9 mouse cellular contexts compared by ENCODE assay signal in genomic region chr8:84068316-84069035, GRCm38 (mm10). TPM values are rescaled to one million over a fixed set of nuclear protein-coding genes. Genes with fewer than 3 reads are reported as not detected.
DNase-seq lines count a peak whose midpoint lies in the region; ATAC-seq and TF ChIP-seq lines count a peak whose summit lies in the region.
"Had no signal": no experiment of that assay in that cellular context is flagged by ENCODE, and none has a peak within 500 bp of the region (broad histone marks: within the 10 kb centered on the region; RNA-seq: fewer than 3 reads in every experiment).

No protein-coding gene starts in this region.

- no peak overlapping the region for H3K4me3 ChIP-seq in heart, postnatal 0 days (ENCODE audit: low read depth, low read length)
- H3K4me3 ChIP-seq in CH12.LX (replicated peaks in 1 of 3; ENCODE audit: low read depth in 2 of 3, low read length in 2 of 3, poor library complexity in 1 of 3): no peak overlapping the region
- H3K4me3 ChIP-seq in liver, embryonic 15.5 days (replicated peaks): no peak overlapping the region

- no peak for TF ChIP-seq POLR2A in CH12.LX (IDR thresholded peaks at IDR 0.05; ENCODE audit: low read depth, low read length)

- no peaks in the 10 kb centered on the region for H3K36me3 ChIP-seq in heart, postnatal 0 days (replicated peaks; ENCODE audit: control insufficient read depth, insufficient read depth, low read length)
- peaks cover 0 to 26% of the 10 kb centered on the region in 2 experiments for H3K36me3 ChIP-seq in CH12.LX (replicated peaks in 1 of 2; ENCODE audit: control insufficient read depth in 1 of 2, insufficient read depth in 1 of 2, low read length in 1 of 2)
- no peaks in the 10 kb centered on the region for H3K36me3 ChIP-seq in liver, embryonic 15.5 days (replicated peaks)

- H3K79me2 ChIP-seq in CH12.LX (replicated peaks; ENCODE audit: control insufficient read depth, extremely low read depth, insufficient read depth, poor library complexity, severe bottlenecking): peaks cover 14% of the 10 kb centered on the region; the same call in 1 of the 2 replicates

- H3K9ac ChIP-seq in heart, postnatal 0 days (replicated peaks; ENCODE audit: low read depth, low read length): no peak overlapping the region
- no peak overlapping the region for H3K9ac ChIP-seq in CH12.LX (ENCODE audit: insufficient read depth, low read depth)
- no peak overlapping the region for H3K9ac ChIP-seq in liver, embryonic 15.5 days

- peaks cover 44% of the 10 kb centered on the region for H3K4me1 ChIP-seq in heart, postnatal 0 days (ENCODE audit: control insufficient read depth, insufficient read depth)
- peaks cover 23 to 64% of the 10 kb centered on the region in 2 experiments for H3K4me1 ChIP-seq in CH12.LX (ENCODE audit: control insufficient read depth in 1 of 2, insufficient read depth in 2 of 2)
- peaks cover 72% of the 10 kb centered on the region for H3K4me1 ChIP-seq in liver, embryonic 15.5 days (replicated peaks)

- no peak for TF ChIP-seq EP300 in heart, postnatal 0 days (IDR thresholded peaks at IDR 0.05; ENCODE audit: low read depth)
- no peak for TF ChIP-seq EP300 in CH12.LX (IDR thresholded peaks at IDR 0.05; ENCODE audit: low read length)

- WGBS in heart, postnatal 0 days: 44% methylated on average over 12 of the region's 12 CpGs
- 39% methylated on average over 12 of the region's 12 CpGs for WGBS in liver, embryonic 15.5 days (ENCODE audit: insufficient replicate concordance)

- peak overlapping the region; percentile 21; the same call in 1 of the 2 replicates for H3K4me2 ChIP-seq in heart, postnatal 0 days (ENCODE audit: low read depth, low read length)
- H3K4me2 ChIP-seq in CH12.LX (ENCODE audit: insufficient read depth, low read depth, poor library complexity, severe bottlenecking): peak overlapping the region; percentile 81
- H3K4me2 ChIP-seq in liver, embryonic 15.5 days: 0 out of 2 replicates have a peak overlapping the region, but pooled peaks have one; percentile 92

- no peak for TF ChIP-seq RAD21 in CH12.LX (IDR thresholded peaks at IDR 0.05; ENCODE audit: low read depth, low read length)

- dilution Hi-C loops in CH12.LX (cut with MboI; ENCODE audit: extremely low pct_ligation_motif_present, extremely low pct_unique_long_range_greater_than_20kb, low sequenced_read_pairs): no loop called here

- in situ Hi-C loops in CH12.LX (cut with MboI; ENCODE audit: low pct_ligation_motif_present, low pct_unique_long_range_greater_than_20kb, low sequenced_read_pairs): no loop called here

- intact Hi-C loops in heart, postnatal 25 days (cut with DNase I): loop anchor here (5.0 kb wide), 1 partner anchor 79 kb away; the partner anchor contains the start of genes 4930432K21Rik and Cc2d1a
- intact Hi-C loops in gastrocnemius, postnatal 36 days (cut with DNase I): no loop called here

- TF ChIP-seq CTCF in heart, postnatal 0 days (IDR thresholded peaks at IDR 0.05; ENCODE audit: low read depth): no peak
- TF ChIP-seq CTCF in CH12.LX (conservative IDR thresholded peaks at IDR 0.05 in 1 of 2, IDR thresholded peaks at IDR 0.05 in 1 of 2; ENCODE audit: low read depth in 2 of 2, low read length in 2 of 2): no peak

- no peaks in the 10 kb centered on the region for H3K27me3 ChIP-seq in heart, postnatal 0 days (ENCODE audit: control insufficient read depth, insufficient read depth, low read length)
- H3K27me3 ChIP-seq in CH12.LX (replicated peaks): no peaks in the 10 kb centered on the region
- H3K27me3 ChIP-seq in liver, embryonic 15.5 days: no peaks in the 10 kb centered on the region

- H3K9me3 ChIP-seq in heart, postnatal 0 days (replicated peaks; ENCODE audit: control insufficient read depth, low read length): no peaks in the 10 kb centered on the region
- no peaks in the 10 kb centered on the region for H3K9me3 ChIP-seq in CH12.LX (replicated peaks; ENCODE audit: low read length)
- H3K9me3 ChIP-seq in liver, embryonic 15.5 days (replicated peaks): no peaks in the 10 kb centered on the region

- DNase-seq in heart, postnatal 0 days (ENCODE audit: low spot score): no peak
- DNase-seq in heart, postnatal 25 days (ENCODE audit: low spot score): no peak
- DNase-seq in CH12.LX (ENCODE audit: extremely low read depth): no peak
- DNase-seq in adrenal gland, postnatal 36 days: peak; percentile 37 to 64
- no peak for DNase-seq in gastrocnemius, postnatal 36 days

- ATAC-seq in heart, postnatal 0 days (ENCODE audit: insufficient read depth, low read depth): no peak
- no peak for ATAC-seq in liver, embryonic 15.5 days (ENCODE audit: insufficient read depth)
- ATAC-seq in erythroid progenitor cell, adult 5-6 weeks (replicated peaks; ENCODE audit: low FRiP score, poor library complexity, severe bottlenecking): no peak
- ATAC-seq in megakaryocyte progenitor cell, adult 5-6 weeks (replicated peaks; ENCODE audit: poor library complexity): no peak

- H3K27ac ChIP-seq in heart, postnatal 0 days (ENCODE audit: low read depth): peak overlapping the region; percentile 23
- H3K27ac ChIP-seq in CH12.LX (ENCODE audit: insufficient read depth, low read depth): no peak overlapping the region
- 0 out of 2 replicates have a peak overlapping the region, but pooled peaks have one; percentile 25 for H3K27ac ChIP-seq in liver, embryonic 15.5 days (replicated peaks)

RNA-seq across cellular contexts. Expression of gene Rfx1, which starts 1.8 kb away (rescaled TPM):
- total RNA-seq in heart, postnatal 0 days (2014; rRNA removed; ENCODE audit: low replicate concordance): 11.7 and 15.3 TPM in 2 replicates
- polyA plus RNA-seq in heart, postnatal 0 days (2015; fragmentation: Nextera tagmentation; extraction: Ambion mirVana): 2.3 and 2.4 TPM in 2 replicates
- 1 to 10 TPM; 8.5 to 9.7 TPM for total RNA-seq in heart, postnatal 25 days (2021)
- total RNA-seq in CH12.LX (2012; rRNA removed) (9.9 and 10.8 TPM in 2 replicates), CH12.LX (2014; rRNA removed) (3.2 and 3.5 TPM in 2 replicates)
- polyA plus RNA-seq in CH12.LX (2012; ENCODE audit: insufficient read length, low read depth): 10.7 and 13.1 TPM in 2 replicates
- 10 to 100 TPM; 13.2 to 19.9 TPM for total RNA-seq in adrenal gland, postnatal 36 days (2021)
- polyA plus RNA-seq in liver, embryonic 15.5 days (2015; fragmentation: Nextera tagmentation; extraction: Ambion mirVana): 2.4 and 2.9 TPM in 2 replicates
- total RNA-seq in erythroid progenitor cell, adult 5-6 weeks (2015; ENCODE audit: low replicate concordance): 7.2 and 14.7 TPM in 2 replicates
- total RNA-seq in erythroid progenitor cell, adult 5-6 weeks (2017; ENCODE audit: low replicate concordance): 2.5 and 8.5 TPM in 2 replicates
- 7.9 and 9.5 TPM in 2 replicates for total RNA-seq in megakaryocyte progenitor cell, adult 5-6 weeks (2015)
- total RNA-seq in megakaryocyte progenitor cell, adult 5-6 weeks (2017): 2.5 and 3.2 TPM in 2 replicates
- total RNA-seq in gastrocnemius, postnatal 36 days (2021): 1 to 10 TPM; 4.7 TPM

RNA-seq across cellular contexts. Expression of gene Gm10643, which starts 3.5 kb away (rescaled TPM):
- 1.3 and 3.8 TPM in 2 replicates for total RNA-seq in heart, postnatal 0 days (2014; rRNA removed; ENCODE audit: low replicate concordance)
- polyA plus RNA-seq in heart, postnatal 0 days (2015; fragmentation: Nextera tagmentation; extraction: Ambion mirVana): 1.0 and 1.7 TPM in 2 replicates
- 1 to 10 TPM; 3.2 to 3.3 TPM for total RNA-seq in heart, postnatal 25 days (2021)
- total RNA-seq in CH12.LX (2012; rRNA removed) (0.55 and 0.76 TPM in 2 replicates), CH12.LX (2014; rRNA removed) (0.39 and 0.42 TPM in 2 replicates)
- 0.14 TPM in 1 of 2 replicates, not detected in the other for polyA plus RNA-seq in CH12.LX (2012; ENCODE audit: insufficient read length, low read depth)
- total RNA-seq in adrenal gland, postnatal 36 days (2021): 1 to 10 TPM; 3.1 to 3.2 TPM
- 0.24 and 0.30 TPM in 2 replicates for polyA plus RNA-seq in liver, embryonic 15.5 days (2015; fragmentation: Nextera tagmentation; extraction: Ambion mirVana)
- total RNA-seq in erythroid progenitor cell, adult 5-6 weeks (2015; ENCODE audit: low replicate concordance): 1.1 TPM in 1 of 2 replicates, not detected in the other
- 0.77 and 1.2 TPM in 2 replicates for total RNA-seq in erythroid progenitor cell, adult 5-6 weeks (2017; ENCODE audit: low replicate concordance)
- 1.9 and 2.0 TPM in 2 replicates for total RNA-seq in megakaryocyte progenitor cell, adult 5-6 weeks (2015)
- total RNA-seq in megakaryocyte progenitor cell, adult 5-6 weeks (2017): 1.5 and 1.6 TPM in 2 replicates
- 1 to 10 TPM; 1.6 to 1.7 TPM for total RNA-seq in gastrocnemius, postnatal 36 days (2021)

RNA-seq across cellular contexts. Expression of gene Rln3, which starts 23.7 kb away (rescaled TPM):
- total RNA-seq in heart, postnatal 0 days (2014; rRNA removed; ENCODE audit: low replicate concordance): not detected in 2 replicates
- not detected in 2 replicates for polyA plus RNA-seq in heart, postnatal 0 days (2015; fragmentation: Nextera tagmentation; extraction: Ambion mirVana)
- total RNA-seq in heart, postnatal 25 days (2021): not detected
- total RNA-seq in CH12.LX (2012; rRNA removed) (not detected in 2 replicates), CH12.LX (2014; rRNA removed) (not detected in 2 replicates)
- polyA plus RNA-seq in CH12.LX (2012; ENCODE audit: insufficient read length, low read depth): not detected in 2 replicates
- not detected for total RNA-seq in adrenal gland, postnatal 36 days (2021)
- 0.15 TPM in 1 of 2 replicates, not detected in the other for polyA plus RNA-seq in liver, embryonic 15.5 days (2015; fragmentation: Nextera tagmentation; extraction: Ambion mirVana)
- total RNA-seq in erythroid progenitor cell, adult 5-6 weeks (2015; ENCODE audit: low replicate concordance): not detected in 2 replicates
- total RNA-seq in erythroid progenitor cell, adult 5-6 weeks (2017; ENCODE audit: low replicate concordance): not detected in 2 replicates
- total RNA-seq in megakaryocyte progenitor cell, adult 5-6 weeks (2015): not detected in 2 replicates
- total RNA-seq in megakaryocyte progenitor cell, adult 5-6 weeks (2017): not detected in 2 replicates
- total RNA-seq in gastrocnemius, postnatal 36 days (2021): not detected
- total RNA-seq: heart, postnatal 10 days had no signal

RNA-seq across cellular contexts. Expression of gene Il27ra, which starts 26.1 kb away (rescaled TPM):
- 3.9 and 5.6 TPM in 2 replicates for total RNA-seq in heart, postnatal 0 days (2014; rRNA removed; ENCODE audit: low replicate concordance)
- polyA plus RNA-seq in heart, postnatal 0 days (2015; fragmentation: Nextera tagmentation; extraction: Ambion mirVana): 2.6 and 3.6 TPM in 2 replicates
- total RNA-seq in heart, postnatal 25 days (2021): 1 to 10 TPM; 4.0 to 4.2 TPM
- total RNA-seq in CH12.LX (2012; rRNA removed) (0.97 and 1.4 TPM in 2 replicates), CH12.LX (2014; rRNA removed) (2.1 and 2.3 TPM in 2 replicates)
- polyA plus RNA-seq in CH12.LX (2012; ENCODE audit: insufficient read length, low read depth): 2.4 and 3.0 TPM in 2 replicates
- total RNA-seq in adrenal gland, postnatal 36 days (2021): 1 to 10 TPM; 2.0 to 2.2 TPM
- 0.74 and 1.3 TPM in 2 replicates for polyA plus RNA-seq in liver, embryonic 15.5 days (2015; fragmentation: Nextera tagmentation; extraction: Ambion mirVana)
- 1.4 TPM in 1 of 2 replicates, not detected in the other for total RNA-seq in erythroid progenitor cell, adult 5-6 weeks (2015; ENCODE audit: low replicate concordance)
- total RNA-seq in erythroid progenitor cell, adult 5-6 weeks (2017; ENCODE audit: low replicate concordance): 0.51 and 0.61 TPM in 2 replicates
- 0.85 and 1.9 TPM in 2 replicates for total RNA-seq in megakaryocyte progenitor cell, adult 5-6 weeks (2015)
- total RNA-seq in megakaryocyte progenitor cell, adult 5-6 weeks (2017): 1.9 TPM in 2 replicates
- total RNA-seq in gastrocnemius, postnatal 36 days (2021): under 1 TPM; 0.15 to 0.52 TPM

RNA-seq across cellular contexts. Expression of gene Dcaf15, which starts 36.1 kb away (rescaled TPM):
- 16.1 and 29.3 TPM in 2 replicates for total RNA-seq in heart, postnatal 0 days (2014; rRNA removed; ENCODE audit: low replicate concordance)
- 2.9 and 3.3 TPM in 2 replicates for polyA plus RNA-seq in heart, postnatal 0 days (2015; fragmentation: Nextera tagmentation; extraction: Ambion mirVana)
- total RNA-seq in heart, postnatal 25 days (2021): 1 to 10 TPM; 5.9 to 7.2 TPM
- total RNA-seq in CH12.LX (2012; rRNA removed) (44.3 and 47.9 TPM in 2 replicates), CH12.LX (2014; rRNA removed) (38.5 and 39.3 TPM in 2 replicates)
- polyA plus RNA-seq in CH12.LX (2012; ENCODE audit: insufficient read length, low read depth): 48.3 and 50.7 TPM in 2 replicates
- 10 to 100 TPM; 16.7 to 19.4 TPM for total RNA-seq in adrenal gland, postnatal 36 days (2021)
- 3.2 and 3.5 TPM in 2 replicates for polyA plus RNA-seq in liver, embryonic 15.5 days (2015; fragmentation: Nextera tagmentation; extraction: Ambion mirVana)
- total RNA-seq in erythroid progenitor cell, adult 5-6 weeks (2015; ENCODE audit: low replicate concordance): 8.8 and 17.7 TPM in 2 replicates
- total RNA-seq in erythroid progenitor cell, adult 5-6 weeks (2017; ENCODE audit: low replicate concordance): 11.9 and 13.6 TPM in 2 replicates
- total RNA-seq in megakaryocyte progenitor cell, adult 5-6 weeks (2015): 13.2 and 14.3 TPM in 2 replicates
- 20.5 and 22.0 TPM in 2 replicates for total RNA-seq in megakaryocyte progenitor cell, adult 5-6 weeks (2017)
- total RNA-seq in gastrocnemius, postnatal 36 days (2021): 1 to 10 TPM; 4.8 to 5.1 TPM

Comparison
In these comparisons a context has a peak if more than half of its experiments do, and no peak if none do; other contexts are left out.
1. DNase-seq: peak in adrenal gland, postnatal 36 days (2 of 2); none in heart, postnatal 0 days (single experiment), heart, postnatal 25 days (single experiment), CH12.LX (single experiment) and gastrocnemius, postnatal 36 days (0 of 2).
2. H3K4me2 ChIP-seq: peak in every context shown above with its lines; median percentile 92 in liver, embryonic 15.5 days; 81 in CH12.LX; 21 in heart, postnatal 0 days.